Mouse (Mus musculus) intestine, postnatal 0 days (tissue): ENCODE results near the gene Aup1. TPM values are rescaled to one million over a fixed set of nuclear protein-coding genes. Genes with fewer than 3 reads are reported as not detected.

Experiments
- ATAC-seq: fragments of 200-750 bp; cut with Nextera tagmentation; 2 replicates; pipeline ENCODE4 v1.8.0; 2017; ENCODE audit warnings: mild to moderate bottlenecking, moderate TSS enrichment, moderate library complexity
- H3K27ac ChIP-seq: fragments of 300-500 bp; sonication (generic); 2 replicates; pipeline ENCODE4 v1.5.1; 2014; ENCODE audit warnings: mild to moderate bottlenecking, low read depth, low read length, moderate library complexity
- H3K27me3 ChIP-seq: fragments of 300-500 bp; sonication (generic); replicated peaks from 2 replicates; pipeline ENCODE4 v1.6.1; 2014; ENCODE audit warnings: low read length, mixed read lengths; ENCODE audit not compliant: control insufficient read depth, insufficient read depth
- H3K36me3 ChIP-seq: fragments of 300-500 bp; sonication (generic); 2 replicates; pipeline ENCODE4 v1.6.1; 2014; ENCODE audit warnings: mild to moderate bottlenecking, moderate library complexity; ENCODE audit not compliant: control insufficient read depth, insufficient read depth
- H3K4me1 ChIP-seq: fragments of 300-500 bp; sonication (generic); replicated peaks from 2 replicates; pipeline ENCODE4 v1.6.1; 2014; ENCODE audit warnings: antibody characterized with exemption, low read length, mixed read lengths; ENCODE audit not compliant: control insufficient read depth, insufficient read depth
- H3K4me2 ChIP-seq: fragments of 300-500 bp; sonication (generic); replicated peaks from 2 replicates; pipeline ENCODE4 v1.6.1; 2014; ENCODE audit warnings: low read depth, mild to moderate bottlenecking, moderate library complexity
- H3K4me3 ChIP-seq: fragments of 300-500 bp; sonication (generic); 2 replicates; pipeline ENCODE4 v1.5.1; 2014; ENCODE audit warnings: low read depth, low read length
- H3K9ac ChIP-seq: fragments of 300-500 bp; sonication (generic); 2 replicates; pipeline ENCODE4 v1.6.1; 2014; ENCODE audit warnings: mild to moderate bottlenecking, low read depth, low read length
- H3K9me3 ChIP-seq: fragments of 300-500 bp; sonication (generic); 2 replicates; pipeline ENCODE4 v1.6.1; 2016; ENCODE audit warnings: mixed run types; ENCODE audit not compliant: control insufficient read depth
- CTCF ChIP-seq: sonication (generic); IDR thresholded peaks from 2 replicates; pipeline ENCODE4 v1.5.1; 2016; ENCODE audit warnings: low read depth, mild to moderate bottlenecking, control low read depth, antibody characterized with exemption, moderate library complexity
- WGBS: fragments of 180-500 bp; shearing (Covaris S2); extraction: QIAGEN DNeasy Blood & Tissue Kit; methylation state at CpG from one replicate; pipeline ENCODE4 v1.1.7; 2014; 5-methylcytosine and 5-hydroxymethylcytosine counted together
- polyA plus RNA-seq: library from polyadenylated mRNA; unstranded; fragments of >200 nt; fragmentation: Nextera tagmentation; extraction: Ambion mirVana; gene quantifications from 2 replicates; pipeline ENCODE4 v1.2.1, GENCODE M21; 2015

The Aup1 gene
- polyA plus RNA-seq, 1 experiment from 2014 or later: 191 TPM

DNA sequence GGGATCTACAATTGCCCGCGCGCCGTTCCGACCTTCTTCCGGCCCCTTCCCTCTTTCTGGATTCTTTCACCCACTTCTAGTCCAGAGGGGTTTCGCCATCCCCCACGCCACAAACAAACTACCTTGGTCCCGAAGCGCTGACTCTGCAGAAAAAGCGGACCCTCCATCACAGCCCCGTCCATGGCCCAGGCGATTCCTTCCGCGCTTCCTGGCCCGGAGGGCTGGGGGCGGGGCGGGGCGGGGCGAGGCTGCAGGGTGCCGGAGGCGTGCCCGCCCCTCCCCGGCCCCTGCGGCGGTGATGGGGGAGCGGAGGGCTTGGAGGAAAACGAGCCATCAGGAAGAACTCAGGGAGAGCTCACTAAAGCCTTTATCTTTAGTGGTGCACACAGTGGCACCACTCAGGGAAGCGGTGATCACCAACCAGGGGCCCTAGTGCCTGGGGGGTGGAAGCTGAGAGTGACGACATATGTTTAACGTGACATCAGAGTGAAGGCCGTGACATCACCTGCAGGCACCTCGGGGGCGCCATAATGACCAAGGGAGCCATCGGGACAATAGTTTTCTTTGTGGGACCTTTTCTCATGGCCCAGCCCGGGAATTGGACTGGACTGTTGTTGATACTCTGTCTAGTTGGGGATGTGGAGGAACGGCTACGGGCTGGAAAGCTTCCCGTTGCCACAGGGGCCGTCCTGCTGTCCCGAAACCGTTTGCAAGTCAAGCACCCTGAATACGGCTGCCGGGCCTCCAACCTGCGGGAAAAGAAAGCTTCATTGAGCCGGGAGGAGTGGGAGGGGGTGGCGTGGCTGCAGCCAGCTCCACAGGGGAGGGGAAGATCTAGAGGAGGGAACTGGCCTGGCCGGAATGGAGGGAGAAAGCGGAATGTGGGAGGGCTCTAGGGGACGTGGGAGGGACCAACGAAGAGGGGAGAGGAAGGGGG is 20.8 kb upstream of the Aup1 start, which contains the start of the genes Dok1 and Loxl3:
TSS of gene Dok1 (minus strand) at position 223 of the 937 bp plus-strand sequence.
TSS of gene Loxl3 (plus strand) at position 925 of the 937 bp plus-strand sequence.
- H3K9me3 ChIP-seq: no peaks in the 10 kb centered on the region
- H3K9ac ChIP-seq: peak within 1 kb of the TSS; percentile 55
- peaks cover 10% of the 10 kb centered on the region; the same call in 1 of the 2 replicates for H3K36me3 ChIP-seq
- no peaks in the 10 kb centered on the region for H3K4me1 ChIP-seq
- no peaks in the 10 kb centered on the region; the same call in 1 of the 2 replicates for H3K27me3 ChIP-seq
- ATAC-seq: peak; percentile 77
- 0% methylated on average over 51 of the region's 51 CpGs for whole genome bisulfite sequencing
- peak within 1 kb of the TSS; percentile 90 for H3K4me2 ChIP-seq
- H3K27ac ChIP-seq: peak within 1 kb of the TSS; percentile 46; the same call in 1 of the 2 replicates
- peak within 1 kb of the TSS; percentile 76 for H3K4me3 ChIP-seq
- no peak for TF ChIP-seq CTCF

- no peak for ATAC-seq
- Histone ChIP-seq H3K27me3 (no peaks in the 10 kb centered on the region; the same call in 1 of the 2 replicates), H3K9me3 (no peaks in the 10 kb centered on the region), H3K27ac (no peak overlapping the region), H3K4me1 (no peaks in the 10 kb centered on the region), H3K9ac (no peak overlapping the region), H3K36me3 (peaks cover 10% of the 10 kb centered on the region; the same call in 1 of the 2 replicates), H3K4me2 (peak overlapping the region; percentile 90), H3K4me3 (peak overlapping the region; percentile 76)
- 50% methylated on average over 5 of the region's 5 CpGs for WGBS
- no peak for TF ChIP-seq CTCF
These were observed 19.8 kb upstream of the Aup1 start for GRCm38 (mm10) chr6:83034463-83035055.

GRCm38 (mm10) chr6:83037188-83037587 is 17.1 kb upstream of the Aup1 start:
- H3K4me1 ChIP-seq: no peaks in the 10 kb centered on the region
- no peak overlapping the region for H3K9ac ChIP-seq
- H3K27ac ChIP-seq: no peak overlapping the region
- ATAC-seq: no peak
- H3K27me3 ChIP-seq: no peaks in the 10 kb centered on the region; the same call in 1 of the 2 replicates
- H3K4me2 ChIP-seq: no peak overlapping the region
- no peaks in the 10 kb centered on the region for H3K9me3 ChIP-seq
- H3K36me3 ChIP-seq: no peaks in the 10 kb centered on the region
- WGBS: 83% methylated on average over 8 of the region's 8 CpGs
- TF ChIP-seq CTCF: no peak
- no peak overlapping the region for H3K4me3 ChIP-seq

GRCm38 (mm10) chr6:83038496-83039012 is 15.8 kb upstream of the Aup1 start:
- Histone ChIP-seq H3K36me3 (no peaks in the 10 kb centered on the region), H3K9me3 (no peaks in the 10 kb centered on the region), H3K4me3 (peak overlapping the region; percentile 23; the same call in 1 of the 2 replicates), H3K27me3 (no peaks in the 10 kb centered on the region; the same call in 1 of the 2 replicates), H3K27ac (no peak overlapping the region), H3K4me2 (peak overlapping the region; percentile 58), H3K4me1 (no peaks in the 10 kb centered on the region), H3K9ac (no peak overlapping the region)
- peak; percentile 76 for ATAC-seq
- TF ChIP-seq CTCF: no peak
- WGBS: 11% methylated on average over 24 of the region's 24 CpGs

DNA sequence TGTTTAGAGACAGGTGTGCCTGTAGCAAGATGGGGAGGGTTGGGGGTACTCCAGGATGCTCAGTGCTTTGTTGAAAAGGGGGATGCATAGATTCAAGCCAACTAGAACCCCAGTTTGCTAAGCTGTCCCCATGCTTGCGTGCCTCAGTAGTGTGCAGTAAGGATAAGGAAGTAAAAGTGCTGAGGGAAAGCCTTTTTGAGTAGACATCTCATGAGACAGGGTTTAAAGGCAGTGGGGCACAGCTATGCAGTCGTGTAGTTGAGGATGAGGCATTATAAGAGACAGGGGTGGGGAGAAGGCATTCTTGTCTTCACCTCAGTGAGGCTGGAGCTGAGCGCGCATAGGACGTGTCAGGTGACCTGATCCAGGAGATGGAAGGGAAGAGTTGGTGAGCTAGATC is 13.7 kb upstream of the Aup1 start:
- Histone ChIP-seq H3K4me3 (no peak overlapping the region), H3K27ac (no peak overlapping the region), H3K9ac (no peak overlapping the region), H3K36me3 (no peaks in the 10 kb centered on the region), H3K27me3 (no peaks in the 10 kb centered on the region), H3K4me1 (no peaks in the 10 kb centered on the region), H3K4me2 (no peak overlapping the region), H3K9me3 (no peaks in the 10 kb centered on the region)
- no peak for ATAC-seq
- TF ChIP-seq CTCF: no peak
- 85% methylated on average over 5 of the region's 5 CpGs for WGBS

DNA sequence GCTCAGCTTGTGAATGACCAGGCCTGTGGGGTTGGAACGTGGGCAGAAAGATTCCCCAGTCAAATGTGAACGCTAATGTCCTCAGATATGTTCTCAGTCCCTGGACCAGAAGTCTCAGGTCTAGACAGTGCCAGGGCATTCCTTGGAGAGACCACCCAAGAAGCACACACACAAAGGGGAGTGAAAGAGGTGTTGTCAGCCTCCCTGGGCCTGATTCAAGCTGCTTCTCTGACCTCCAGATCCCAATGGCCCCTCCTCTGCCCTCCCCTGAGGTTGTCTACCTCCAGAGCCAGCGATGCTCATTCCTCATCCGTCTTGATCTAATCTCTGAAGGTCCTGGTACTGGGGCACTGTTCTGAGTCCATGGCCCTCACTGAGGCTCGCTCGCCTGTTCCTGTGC is 10.8 kb upstream of the Aup1 start:
- no peak overlapping the region for H3K27ac ChIP-seq
- H3K9me3 ChIP-seq: no peaks in the 10 kb centered on the region
- no peak overlapping the region for H3K9ac ChIP-seq
- H3K36me3 ChIP-seq: no peaks in the 10 kb centered on the region; the same call in 1 of the 2 replicates
- no peak for ATAC-seq
- no peaks in the 10 kb centered on the region for H3K27me3 ChIP-seq
- no peak for TF ChIP-seq CTCF
- H3K4me3 ChIP-seq: no peak overlapping the region
- H3K4me1 ChIP-seq: no peaks in the 10 kb centered on the region
- WGBS: 58% methylated on average over 6 of the region's 6 CpGs
- no peak overlapping the region for H3K4me2 ChIP-seq
